Comparison of ENCODE assay signal across 13 mouse cellular contexts in the genomic region with DNA sequence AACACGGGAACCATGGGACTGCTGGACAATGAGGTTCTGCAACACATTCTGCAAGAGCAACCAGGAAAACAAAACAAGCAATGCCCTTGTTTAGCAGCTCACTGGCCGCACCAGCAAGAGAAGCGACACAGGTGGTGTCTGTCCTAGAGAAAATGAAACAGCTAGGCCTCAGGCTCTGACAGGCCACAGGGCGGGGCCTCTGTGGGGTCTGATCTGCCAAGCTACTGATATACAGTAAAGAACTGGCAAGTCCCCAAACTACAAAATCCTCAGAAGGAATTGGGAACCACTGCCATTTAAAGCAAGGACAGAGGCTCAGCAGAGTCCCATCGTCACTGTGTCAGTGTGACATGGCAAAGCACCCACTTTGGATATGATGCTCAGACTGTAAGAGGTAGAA. TPM values are rescaled to one million over a fixed set of nuclear protein-coding genes. Genes with fewer than 3 reads are reported as not detected.
DNase-seq lines count a peak whose midpoint lies in the region; ATAC-seq and TF ChIP-seq lines count a peak whose summit lies in the region.
"Had no signal": no experiment of that assay in that cellular context is flagged by ENCODE, and none has a peak within 500 bp of the region (broad histone marks: within the 10 kb centered on the region; RNA-seq: fewer than 3 reads in every experiment).

No protein-coding gene starts in this region.

- H3K9me3 ChIP-seq in heart, embryonic 13.5 days = no peaks in the 10 kb centered on the region
- H3K9me3 ChIP-seq in liver, postnatal 0 days (ENCODE audit: low read length) = no peaks in the 10 kb centered on the region
- no peaks in the 10 kb centered on the region for H3K9me3 ChIP-seq in forebrain, embryonic 14.5 days (replicated peaks; ENCODE audit: control insufficient read depth, low read length)

- ATAC-seq in heart, embryonic 13.5 days (ENCODE audit: extremely low read depth, insufficient number of reproducible peaks, low FRiP score, low TSS enrichment) = no peak
- peak; percentile 69 for ATAC-seq in liver, postnatal 0 days
- ATAC-seq in forebrain, embryonic 14.5 days = no peak

- H3K36me3 ChIP-seq in heart, embryonic 13.5 days = 0 out of 2 replicates have a peak, but pooled peaks cover 9% of the 10 kb centered on the region
- peaks cover 15% of the 10 kb centered on the region; the same call in 1 of the 2 replicates for H3K36me3 ChIP-seq in liver, postnatal 0 days (replicated peaks; ENCODE audit: insufficient read depth, low read length)
- no peaks in the 10 kb centered on the region for H3K36me3 ChIP-seq in forebrain, embryonic 14.5 days (ENCODE audit: control insufficient read depth, insufficient read depth, low read length)

- WGBS in heart, embryonic 13.5 days = 64% methylated on average over 5 of the region's 5 CpGs
- WGBS in liver, postnatal 0 days (ENCODE audit: insufficient replicate concordance) = 54% methylated on average over 5 of the region's 5 CpGs
- 86% methylated on average over 5 of the region's 5 CpGs for WGBS in forebrain, embryonic 14.5 days

- no peak for DNase-seq in heart, adult 9 months (ENCODE audit: low spot score in 2 of 2)
- DNase-seq in thymus, postnatal 0 days (ENCODE audit: low spot score) = peak; percentile 58
- no peak for DNase-seq in thymus, adult 18-20 months
- peak; percentile 48 for DNase-seq in liver, postnatal 0 days
- DNase-seq in thymus, postnatal 4 days = peak; percentile 62
- DNase-seq in forebrain, embryonic 14.5 days (ENCODE audit: low spot score) = no peak
- no peak for DNase-seq in T-cell, adult 2 months (ENCODE audit: low spot score)
- DNase-seq: kidney, postnatal 25 days; right cerebral cortex, postnatal 25 days had no signal

- TF ChIP-seq CTCF in liver, postnatal 0 days (IDR thresholded peaks at IDR 0.05; ENCODE audit: low read depth) = no peak

- TF ChIP-seq EP300 in liver, postnatal 0 days (IDR thresholded peaks at IDR 0.05; ENCODE audit: low read depth) = no peak

- no peak overlapping the region for H3K4me2 ChIP-seq in heart, embryonic 13.5 days
- peak overlapping the region; percentile 58 for H3K4me2 ChIP-seq in liver, postnatal 0 days (ENCODE audit: low read depth, low read length)
- no peak overlapping the region for H3K4me2 ChIP-seq in forebrain, embryonic 14.5 days (ENCODE audit: low read length)

- H3K4me3 ChIP-seq in heart, embryonic 13.5 days = no peak overlapping the region
- no peak overlapping the region for H3K4me3 ChIP-seq in liver, postnatal 0 days (ENCODE audit: low read depth, low read length)
- no peak overlapping the region for H3K4me3 ChIP-seq in forebrain, embryonic 14.5 days (ENCODE audit: low read depth, low read length)

- H3K4me1 ChIP-seq in heart, embryonic 13.5 days = peaks cover 59% of the 10 kb centered on the region
- H3K4me1 ChIP-seq in liver, postnatal 0 days (ENCODE audit: insufficient read depth) = peaks cover 24% of the 10 kb centered on the region
- H3K4me1 ChIP-seq in forebrain, embryonic 14.5 days (ENCODE audit: control insufficient read depth, insufficient read depth, low read length) = no peaks in the 10 kb centered on the region

- H3K9ac ChIP-seq in heart, embryonic 13.5 days = no peak overlapping the region
- no peak overlapping the region; the same call in 1 of the 2 replicates for H3K9ac ChIP-seq in liver, postnatal 0 days (replicated peaks)
- no peak overlapping the region for H3K9ac ChIP-seq in forebrain, embryonic 14.5 days (ENCODE audit: low read length)

- H3K27ac ChIP-seq in heart, embryonic 13.5 days (replicated peaks) = 0 out of 2 replicates have a peak overlapping the region, but pooled peaks have one; percentile 8
- peak overlapping the region; percentile 61 for H3K27ac ChIP-seq in liver, postnatal 0 days (ENCODE audit: low read depth)
- H3K27ac ChIP-seq in forebrain, embryonic 14.5 days (ENCODE audit: low read depth, low read length) = no peak overlapping the region

- H3K27me3 ChIP-seq in heart, embryonic 13.5 days (replicated peaks) = no peaks in the 10 kb centered on the region
- H3K27me3 ChIP-seq in liver, postnatal 0 days (ENCODE audit: insufficient read depth, low read length) = no peaks in the 10 kb centered on the region
- no peaks in the 10 kb centered on the region for H3K27me3 ChIP-seq in forebrain, embryonic 14.5 days (replicated peaks; ENCODE audit: control insufficient read depth, insufficient read depth, low read length)

RNA-seq across cellular contexts. Expression of a gene that starts 5.8 kb away (rescaled TPM):
- polyA plus RNA-seq in heart, embryonic 13.5 days (2015; fragmentation: Nextera tagmentation; extraction: Ambion mirVana) = 3.1 and 3.9 TPM in 2 replicates
- polyA plus RNA-seq in thymus, postnatal 0 days (2015; fragmentation: Nextera tagmentation; extraction: Ambion mirVana) = 15.1 and 15.3 TPM in 2 replicates
- polyA plus RNA-seq in liver, postnatal 0 days (2015; fragmentation: Nextera tagmentation; extraction: Ambion mirVana) = 2.4 and 2.9 TPM in 2 replicates
- polyA plus RNA-seq in forebrain, embryonic 14.5 days (2014; fragmentation: Nextera tagmentation; extraction: Ambion mirVana) = 0.78 and 0.81 TPM in 2 replicates

RNA-seq across cellular contexts. Expression of a gene that starts 36.5 kb away (rescaled TPM):
- 0.15 and 0.18 TPM in 2 replicates for polyA plus RNA-seq in heart, embryonic 13.5 days (2015; fragmentation: Nextera tagmentation; extraction: Ambion mirVana)
- 9.4 and 13.8 TPM in 2 replicates for polyA plus RNA-seq in thymus, postnatal 0 days (2015; fragmentation: Nextera tagmentation; extraction: Ambion mirVana)
- 0.04 and 0.07 TPM in 2 replicates for polyA plus RNA-seq in liver, postnatal 0 days (2015; fragmentation: Nextera tagmentation; extraction: Ambion mirVana)
- polyA plus RNA-seq in forebrain, embryonic 14.5 days (2014; fragmentation: Nextera tagmentation; extraction: Ambion mirVana) = 0.39 and 0.64 TPM in 2 replicates

RNA-seq across cellular contexts. Expression of a gene that starts 40.8 kb away (rescaled TPM):
- polyA plus RNA-seq in heart, embryonic 13.5 days (2015; fragmentation: Nextera tagmentation; extraction: Ambion mirVana) = 187 and 211 TPM in 2 replicates
- 491 and 521 TPM in 2 replicates for polyA plus RNA-seq in thymus, postnatal 0 days (2015; fragmentation: Nextera tagmentation; extraction: Ambion mirVana)
- 156 and 165 TPM in 2 replicates for polyA plus RNA-seq in liver, postnatal 0 days (2015; fragmentation: Nextera tagmentation; extraction: Ambion mirVana)
- polyA plus RNA-seq in forebrain, embryonic 14.5 days (2014; fragmentation: Nextera tagmentation; extraction: Ambion mirVana) = 282 and 300 TPM in 2 replicates

RNA-seq across cellular contexts. Expression of a gene that starts 59.1 kb away (rescaled TPM):
- polyA plus RNA-seq in heart, embryonic 13.5 days (2015; fragmentation: Nextera tagmentation; extraction: Ambion mirVana) = not detected in 2 replicates
- not detected in 2 replicates for polyA plus RNA-seq in thymus, postnatal 0 days (2015; fragmentation: Nextera tagmentation; extraction: Ambion mirVana)
- polyA plus RNA-seq in liver, postnatal 0 days (2015; fragmentation: Nextera tagmentation; extraction: Ambion mirVana) = not detected in 2 replicates
- not detected in 2 replicates for polyA plus RNA-seq in forebrain, embryonic 14.5 days (2014; fragmentation: Nextera tagmentation; extraction: Ambion mirVana)
- polyA plus RNA-seq: C2C12; limb, embryonic 11.5 days; neural tube, embryonic 14.5 days had no signal

Comparison
In these comparisons a context has a peak if more than half of its experiments do, and no peak if none do; other contexts are left out.
1. DNase-seq: peak in thymus, postnatal 0 days (single experiment), liver, postnatal 0 days (single experiment) and thymus, postnatal 4 days (single experiment); none in heart, adult 9 months (0 of 2), thymus, adult 18-20 months (0 of 2), forebrain, embryonic 14.5 days (single experiment) and T-cell, adult 2 months (single experiment).